Mouse (Mus musculus): ENCODE measurements around the gene Cdk15.

- TF ChIP-seq POLR2A (IDR thresholded peaks at IDR 0.05; ENCODE audit: control insufficient read depth, extremely low read depth, insufficient read depth, low read length, poor library complexity) (no peak), CTCF (IDR thresholded peaks at IDR 0.05; ENCODE audit: borderline replicate concordance, control insufficient read depth, extremely low read depth, insufficient read depth, low read length, poor library complexity) (no peak)
These were observed 104.1 kb downstream of the Cdk15 start for GRCm38 (mm10) chr1:59360834-59361233.
